Mouse (Mus musculus) kidney, postnatal 0 days (tissue): ENCODE results near the gene Cmtr1. TPM values are rescaled to one million over a fixed set of nuclear protein-coding genes. Genes with fewer than 3 reads are reported as not detected.

Experiments
- ATAC-seq: fragments of 200-750 bp; cut with Nextera tagmentation; replicated peaks from 2 replicates; pipeline ENCODE4 v1.8.0; 2017; ENCODE audit warnings: low read depth, moderate number of reproducible peaks, moderate TSS enrichment, moderate library complexity; ENCODE audit not compliant: low FRiP score
- DNase-seq: peaks from one replicate; pipeline ENCODE4 v3.0.0-alpha.2; 2016; ENCODE audit warnings: low spot score
- H3K27ac ChIP-seq: fragments of 300-500 bp; sonication (generic); 2 replicates; pipeline ENCODE4 v1.5.1; 2014; ENCODE audit warnings: mild to moderate bottlenecking
- H3K27me3 ChIP-seq: fragments of 300-500 bp; sonication (generic); 2 replicates; pipeline ENCODE4 v1.6.1; 2014; ENCODE audit warnings: low read length, mixed read lengths; ENCODE audit not compliant: insufficient read depth
- H3K36me3 ChIP-seq: fragments of 300-500 bp; sonication (generic); 2 replicates; pipeline ENCODE4 v1.6.1; 2014; ENCODE audit warnings: low read length, mixed read lengths; ENCODE audit not compliant: insufficient read depth
- H3K4me1 ChIP-seq: fragments of 300-500 bp; sonication (generic); replicated peaks from 2 replicates; pipeline ENCODE4 v1.6.1; 2014; ENCODE audit warnings: antibody characterized with exemption, low read length, mixed read lengths; ENCODE audit not compliant: insufficient read depth
- H3K4me2 ChIP-seq: fragments of 300-500 bp; sonication (generic); 2 replicates; pipeline ENCODE4 v1.6.1; 2014; ENCODE audit warnings: mild to moderate bottlenecking, low read length, moderate library complexity, mixed read lengths
- H3K4me3 ChIP-seq: fragments of 300-500 bp; sonication (generic); replicated peaks from 2 replicates; pipeline ENCODE4 v1.5.1; 2014; ENCODE audit warnings: low read depth, low read length
- H3K9ac ChIP-seq: fragments of 300-500 bp; sonication (generic); 2 replicates; pipeline ENCODE4 v1.6.1; 2014; ENCODE audit warnings: low read depth, low read length
- H3K9me3 ChIP-seq: fragments of 300-500 bp; sonication (generic); replicated peaks from 2 replicates; pipeline ENCODE4 v1.6.1; 2016; ENCODE audit warnings: low read length, inconsistent platforms, mixed read lengths
- CTCF ChIP-seq: IDR thresholded peaks from 2 replicates; pipeline ENCODE4 v1.5.1; 2016; ENCODE audit warnings: antibody characterized with exemption, low read depth, mild to moderate bottlenecking, moderate library complexity
- WGBS: fragments of 180-500 bp; shearing (Covaris S2); extraction: QIAGEN DNeasy Blood & Tissue Kit; methylation state at CpG from one replicate; pipeline ENCODE4 v1.1.7; 2014; 5-methylcytosine and 5-hydroxymethylcytosine counted together
- polyA plus RNA-seq: library from polyadenylated mRNA; unstranded; fragments of >200 nt; fragmentation: Nextera tagmentation; extraction: Ambion mirVana; gene quantifications from 2 replicates; pipeline ENCODE4 v1.2.1, GENCODE M21; 2015

Gene Cmtr1
- polyA plus RNA-seq, 1 experiment from 2014 or later, result 102 TPM

DNA sequence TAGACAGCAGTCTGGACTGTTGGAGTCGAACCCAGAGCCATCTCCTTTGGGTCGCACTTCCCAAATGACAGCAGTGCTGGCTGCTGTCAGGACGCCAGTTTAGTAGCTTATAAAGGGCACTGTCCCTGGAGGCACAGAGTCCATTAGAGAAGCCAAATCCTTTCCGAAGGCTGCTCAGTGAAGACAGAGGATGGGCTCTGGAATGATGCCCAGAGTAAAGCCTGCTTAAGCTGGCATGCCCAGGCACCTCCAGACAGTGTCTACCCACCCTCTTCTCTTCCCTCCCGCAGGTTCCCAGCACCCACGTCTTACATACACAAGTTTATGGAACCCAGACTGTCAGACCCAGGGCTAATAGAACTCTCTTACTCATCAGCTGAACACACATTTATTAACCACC is 64.2 kb downstream of the Cmtr1 start:
- Histone ChIP-seq H3K27me3 (no peaks in the 10 kb centered on the region), H3K9me3 (no peaks in the 10 kb centered on the region), H3K4me3 (no peak overlapping the region), H3K9ac (no peak overlapping the region), H3K27ac (no peak overlapping the region), H3K4me2 (no peak overlapping the region), H3K4me1 (no peaks in the 10 kb centered on the region), H3K36me3 (no peaks in the 10 kb centered on the region)
- DNase-seq (no peak), ATAC-seq (no peak)
- TF ChIP-seq CTCF, result no peak
- 76% methylated on average over 6 of the region's 6 CpGs for WGBS

DNA sequence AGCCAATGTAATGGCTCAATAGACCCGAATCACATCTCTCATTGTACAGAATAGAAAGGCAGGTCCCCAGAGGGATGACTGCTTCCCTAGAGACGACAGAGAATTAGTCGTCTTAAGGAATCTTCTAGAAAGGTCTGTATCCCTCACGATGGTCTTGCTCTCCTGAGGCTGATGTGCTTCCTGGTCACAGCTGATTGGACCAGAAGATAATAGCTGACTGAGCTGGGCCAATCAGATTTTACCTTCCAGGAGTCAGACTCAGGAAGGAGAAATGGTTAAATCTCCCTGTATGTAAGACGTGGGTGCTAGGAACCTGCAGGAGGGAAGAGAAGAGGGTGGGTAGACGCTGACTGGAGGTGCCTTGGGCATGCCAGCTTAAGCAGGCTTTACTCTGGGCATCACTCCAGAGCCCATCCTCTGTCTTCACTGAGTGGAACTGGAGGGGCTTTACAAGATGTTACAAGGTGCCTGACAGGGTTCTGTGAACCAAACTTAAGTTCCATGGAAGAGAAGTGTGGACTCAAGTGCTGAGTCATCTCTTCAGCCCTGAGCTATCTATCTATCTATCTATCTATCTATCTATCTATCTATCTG is 64.7 kb downstream of the Cmtr1 start:
- no peaks in the 10 kb centered on the region for H3K4me1 ChIP-seq
- WGBS, result 68% methylated on average over 6 of the region's 6 CpGs
- no peaks in the 10 kb centered on the region for H3K36me3 ChIP-seq
- H3K27me3 ChIP-seq, result no peaks in the 10 kb centered on the region
- no peak overlapping the region for H3K27ac ChIP-seq
- no peak overlapping the region for H3K4me2 ChIP-seq
- no peak for ATAC-seq
- no peak overlapping the region for H3K9ac ChIP-seq
- H3K9me3 ChIP-seq, result no peaks in the 10 kb centered on the region
- no peak for TF ChIP-seq CTCF
- no peak overlapping the region for H3K4me3 ChIP-seq
- DNase-seq, result no peak

DNA sequence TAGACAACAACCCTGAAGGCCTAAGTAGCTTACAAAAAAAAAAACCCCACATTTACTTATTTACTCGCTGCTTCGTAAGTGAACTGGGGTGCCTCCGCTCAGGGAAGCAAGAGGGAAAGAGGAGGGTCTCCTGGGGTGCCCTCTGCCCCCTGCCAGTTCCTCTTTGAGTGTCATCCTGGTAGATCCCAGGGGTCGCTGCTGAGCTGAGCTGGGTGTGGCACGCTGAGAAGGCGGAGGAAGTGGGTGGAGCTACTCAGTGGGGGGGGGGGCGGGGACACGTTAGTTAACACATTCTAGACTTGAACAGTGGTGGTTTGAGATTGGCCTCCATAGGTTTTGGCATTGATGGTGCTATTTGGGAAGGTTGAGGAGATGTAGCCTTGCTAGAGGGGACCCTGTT is 67.7 kb downstream of the Cmtr1 start:
- Histone ChIP-seq H3K4me3 (no peak overlapping the region), H3K4me2 (no peak overlapping the region), H3K27ac (no peak overlapping the region), H3K36me3 (no peaks in the 10 kb centered on the region), H3K27me3 (no peaks in the 10 kb centered on the region), H3K9me3 (no peaks in the 10 kb centered on the region), H3K4me1 (no peaks in the 10 kb centered on the region), H3K9ac (no peak overlapping the region)
- DNase-seq (no peak), ATAC-seq (no peak)
- 64% methylated on average over 8 of the region's 8 CpGs for WGBS
- no peak for TF ChIP-seq CTCF

DNA sequence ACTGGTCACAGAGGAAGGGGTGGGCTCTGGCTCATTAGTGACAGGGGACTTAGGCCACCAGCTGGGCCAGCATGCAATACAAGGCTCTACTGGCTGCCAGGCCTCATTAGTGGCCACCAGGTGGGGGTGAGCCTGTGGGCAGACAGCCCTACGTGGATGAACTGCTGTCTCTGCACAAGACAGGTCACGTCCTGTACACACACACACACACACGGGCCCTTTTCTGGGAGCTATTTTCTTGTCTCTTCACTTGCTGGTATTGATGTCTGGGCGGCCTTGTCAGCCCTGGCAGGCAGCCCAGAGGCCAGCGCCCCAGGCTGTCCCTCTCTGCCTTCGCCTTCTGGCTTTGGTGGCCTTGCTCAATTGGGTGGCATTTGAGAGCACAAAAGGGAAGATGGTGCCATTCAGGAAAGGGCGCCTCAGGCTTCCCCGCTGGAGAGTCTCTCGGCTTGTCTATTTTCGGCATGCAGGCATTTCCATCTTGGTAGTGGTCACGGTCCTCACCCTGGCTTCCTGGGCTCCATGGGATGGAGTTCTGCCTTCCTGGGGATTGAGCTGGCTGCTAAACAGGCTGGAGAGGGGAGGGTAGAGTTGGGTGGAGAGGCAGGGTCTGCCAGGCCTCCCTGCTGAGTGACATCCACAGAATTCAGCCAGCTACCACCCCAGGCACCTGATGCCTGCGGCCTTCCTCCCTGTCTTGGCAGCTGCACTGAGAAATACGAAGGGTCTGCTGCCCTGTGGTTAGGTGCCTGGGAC is 70.3 kb downstream of the Cmtr1 start:
- Histone ChIP-seq H3K4me3 (no peak overlapping the region), H3K9ac (no peak overlapping the region), H3K4me2 (no peak overlapping the region), H3K27me3 (no peaks in the 10 kb centered on the region), H3K36me3 (no peaks in the 10 kb centered on the region), H3K4me1 (no peaks in the 10 kb centered on the region), H3K27ac (no peak overlapping the region), H3K9me3 (no peaks in the 10 kb centered on the region)
- ATAC-seq (no peak), DNase-seq (no peak)
- 69% methylated on average over 13 of the region's 13 CpGs for WGBS
- TF ChIP-seq CTCF, result 0 out of 2 replicates have a peak, but pooled peaks have one; percentile 6

DNA sequence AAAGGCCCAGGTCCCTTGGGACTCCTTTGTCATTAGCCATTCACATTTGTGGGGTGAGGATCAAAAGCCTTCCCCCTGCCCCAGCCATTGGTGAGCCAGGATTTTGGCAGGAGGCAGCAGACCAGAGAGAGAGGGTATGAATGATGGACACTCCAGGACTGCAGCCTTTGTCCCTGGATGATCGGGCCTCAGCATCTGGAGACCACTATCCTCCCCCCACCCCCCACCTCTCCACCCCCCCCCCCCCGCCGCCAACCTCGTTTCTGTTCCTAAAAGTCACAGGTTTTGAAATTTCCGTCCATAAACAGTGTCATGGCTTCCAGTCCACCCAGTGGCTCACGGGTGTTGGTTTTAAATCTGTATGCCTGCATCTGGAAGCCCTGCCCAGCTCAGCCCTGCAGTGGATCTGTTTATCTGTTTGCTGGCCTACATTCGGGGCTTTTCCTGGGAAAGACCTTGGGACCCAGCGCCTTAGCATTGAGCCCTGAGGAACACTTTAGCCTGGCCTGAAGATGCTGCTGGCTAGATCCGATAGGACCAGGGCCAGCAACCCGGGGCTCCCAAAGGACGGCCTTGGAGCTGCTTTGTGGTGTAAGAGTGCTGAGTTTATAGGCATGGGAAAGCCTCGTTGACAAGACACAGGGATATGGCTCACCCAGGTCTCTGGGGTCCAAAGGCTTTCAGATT is 71.0 kb downstream of the Cmtr1 start:
- Histone ChIP-seq H3K4me3 (no peak overlapping the region), H3K9me3 (no peaks in the 10 kb centered on the region), H3K27ac (no peak overlapping the region), H3K36me3 (no peaks in the 10 kb centered on the region), H3K9ac (no peak overlapping the region), H3K4me1 (no peaks in the 10 kb centered on the region), H3K4me2 (no peak overlapping the region), H3K27me3 (no peaks in the 10 kb centered on the region)
- no peak for ATAC-seq
- 59% methylated on average over 12 of the region's 12 CpGs for WGBS
- no peak for DNase-seq
- TF ChIP-seq CTCF, result no peak

DNA sequence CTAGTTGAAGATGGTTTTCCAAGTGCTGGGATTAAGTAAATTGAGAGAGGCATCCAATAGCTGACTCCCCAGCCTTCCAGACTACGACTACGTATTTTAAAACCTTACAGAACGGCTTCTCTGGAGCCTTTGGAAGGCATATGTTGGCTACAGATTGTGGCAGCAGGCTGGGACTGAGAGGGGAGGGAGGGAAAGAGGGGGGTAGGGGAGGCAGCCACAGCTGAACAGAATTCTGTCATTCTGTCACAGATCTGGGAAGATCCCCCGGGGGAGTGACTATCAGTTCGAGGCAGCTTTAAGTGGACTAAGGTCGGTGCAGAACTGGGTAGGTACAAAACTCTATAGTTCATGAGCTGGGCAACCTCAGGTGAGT is 71.5 kb downstream of the Cmtr1 start:
- WGBS, result 53% methylated on average over 6 of the region's 6 CpGs
- TF ChIP-seq CTCF, result no peak
- no peaks in the 10 kb centered on the region for H3K27me3 ChIP-seq

More for the DNA sequence above, 71.5 kb downstream of the Cmtr1 start:
- H3K9me3 ChIP-seq, result no peaks in the 10 kb centered on the region
- DNase-seq, result no peak
- no peak overlapping the region for H3K4me2 ChIP-seq
- H3K36me3 ChIP-seq, result no peaks in the 10 kb centered on the region
- no peak for ATAC-seq
- H3K4me1 ChIP-seq, result no peaks in the 10 kb centered on the region
- H3K4me3 ChIP-seq, result no peak overlapping the region
- H3K9ac ChIP-seq, result no peak overlapping the region
- no peak overlapping the region for H3K27ac ChIP-seq
